Mouse (Mus musculus) CH12.LX (cell line): ENCODE measurements around the gene Rab3b.

Source experiments
- KAT2A ChIP-seq: IDR thresholded peaks from 2 replicates; pipeline ENCODE4 v1.6.1; 2012; ENCODE audit warnings: low read length, improper control_type of control experiment, inconsistent platforms; ENCODE audit not compliant: insufficient replicate concordance
- MAFK ChIP-seq: IDR thresholded peaks from 2 replicates; pipeline ENCODE4 v1.6.1; 2011; ENCODE audit warnings: low read length, improper control_type of control experiment; ENCODE audit not compliant: insufficient replicate concordance
- NELFE ChIP-seq: IDR thresholded peaks from 2 replicates; pipeline ENCODE4 v1.6.1; 2011; ENCODE audit warnings: low read depth, low read length, improper control_type of control experiment
- USF1 ChIP-seq: IDR thresholded peaks from 2 replicates; pipeline ENCODE4 v1.6.1; 2014; ENCODE audit warnings: low read depth, mild to moderate bottlenecking, inconsistent platforms, low read length, improper control_type of control experiment

DNA sequence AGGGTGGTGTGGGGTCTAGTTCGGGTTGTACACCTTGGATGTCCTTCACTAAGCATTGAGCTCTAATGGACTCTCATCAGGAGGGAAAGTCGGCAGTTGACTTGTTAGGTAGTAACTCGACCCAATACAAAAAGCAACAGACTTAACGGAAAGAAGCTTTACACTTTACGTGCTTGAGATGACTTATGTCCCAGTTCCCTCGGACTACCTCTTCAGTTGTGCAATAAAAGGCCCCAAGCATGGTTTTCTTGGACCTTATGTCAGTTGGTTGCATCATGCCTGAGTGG lies 45.1 kb upstream of the Rab3b start:
- TF ChIP-seq USF1 = no peak
- no peak for TF ChIP-seq MAFK
- no peak; the same call in 1 of the 2 replicates for TF ChIP-seq NELFE
- TF ChIP-seq KAT2A = no peak
